Mouse (Mus musculus): ENCODE measurements at regions not wholly inside any gene's neighbourhood (a gene's known extent, or its start where the extent isn't known, plus 50 kb on each side); places are given as distances from the start of the nearest gene placed in this dataset.

DNA sequence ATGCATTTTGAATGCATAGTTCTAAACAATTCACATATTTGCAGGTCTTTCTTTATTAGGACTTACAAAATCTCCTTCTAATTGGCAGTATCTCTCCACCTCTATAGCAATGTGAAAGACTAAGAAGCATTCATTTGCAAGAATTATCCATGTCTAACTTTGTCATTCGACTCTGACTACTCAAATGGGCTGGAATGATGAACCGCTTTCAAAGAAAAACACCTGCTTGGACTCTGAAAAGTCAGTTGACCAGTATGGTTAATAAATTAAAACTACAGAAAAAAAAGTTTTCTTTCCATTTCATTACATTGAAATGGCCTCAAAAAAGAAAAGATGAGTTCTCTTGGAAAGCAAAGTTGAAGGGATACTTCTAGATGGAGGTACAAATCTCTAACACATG lies 331.1 kb upstream of the Grin3a start:
- TF ChIP-seq EP300 (optimal IDR thresholded peaks at IDR 0.05): no peak
- TF ChIP-seq CTCF (IDR thresholded peaks at IDR 0.05; ENCODE audit: low read depth): no peak
